Mouse (Mus musculus) macrophage (primary cell): ENCODE results near the gene Ifnl2. TPM values are rescaled to one million over a fixed set of nuclear protein-coding genes. Genes with fewer than 3 reads are reported as not detected.

Experiments used
- H3K27ac ChIP-seq: fragments of 350-480 bp; formaldehyde crosslinking; 2 replicates; pipeline ENCODE4 v1.9.0; 2021
- H3K36me3 ChIP-seq: fragments of 350-480 bp; formaldehyde crosslinking; 2 replicates; pipeline ENCODE4 v1.9.0; 2021; ENCODE audit errors: inconsistent target
- H3K4me3 ChIP-seq: fragments of 350-480 bp; formaldehyde crosslinking; 2 replicates; pipeline ENCODE4 v1.9.0; 2021; ENCODE audit errors: inconsistent target
- H3K79me2 ChIP-seq: fragments of 350-480 bp; formaldehyde crosslinking; 2 replicates; pipeline ENCODE4 v1.9.0; 2021; ENCODE audit errors: inconsistent target
- WGBS: methylation state at CpG from one replicate; pipeline ENCODE4 v1.1.7; 2026; ENCODE audit warnings: inconsistent platforms; ENCODE audit not compliant: missing documents; 5-methylcytosine and 5-hydroxymethylcytosine counted together
- polyA plus RNA-seq: library from polyadenylated mRNA; stranded (reverse); fragments of 250-400 nt; gene quantifications from 3 replicates; pipeline ENCODE4 v1.2.4, GENCODE M21; 2018; ENCODE audit warnings: inconsistent platforms

Gene Ifnl2
- polyA plus RNA-seq, 1 experiment from 2014 or later: not detected

- H3K27ac ChIP-seq: no peak overlapping the region
- WGBS: 98% methylated on average over 6 of the region's 6 CpGs
These were observed 34.1 kb downstream of the Ifnl2 start for GRCm38 (mm10) chr7:28476191-28476590.

GRCm38 (mm10) chr7:28467213-28467751 lies 43.0 kb downstream of the Ifnl2 start:
- Histone ChIP-seq H3K79me2 (no peaks in the 10 kb centered on the region), H3K36me3 (no peaks in the 10 kb centered on the region), H3K27ac (no peak overlapping the region), H3K4me3 (no peak overlapping the region)
- WGBS: 22% methylated on average over 41 of the region's 63 CpGs

More at GRCm38 (mm10) chr7:28476191-28476590, 34.1 kb downstream of the Ifnl2 start:
- no peaks in the 10 kb centered on the region for H3K79me2 ChIP-seq
- no peaks in the 10 kb centered on the region for H3K36me3 ChIP-seq
- H3K4me3 ChIP-seq: no peak overlapping the region

GRCm38 (mm10) chr7:28466721-28467212 lies 43.5 kb downstream of the Ifnl2 start:
- Histone ChIP-seq H3K27ac (no peak overlapping the region), H3K4me3 (no peak overlapping the region)
- 86% methylated on average over 32 of the region's 40 CpGs for WGBS

GRCm38 (mm10) chr7:28464416-28465212 lies 45.6 kb downstream of the Ifnl2 start:
- no peak overlapping the region for H3K27ac ChIP-seq
- H3K4me3 ChIP-seq: no peak overlapping the region
- WGBS: 63% methylated on average over 10 of the region's 10 CpGs
- H3K79me2 ChIP-seq: no peaks in the 10 kb centered on the region
- no peaks in the 10 kb centered on the region for H3K36me3 ChIP-seq

More at GRCm38 (mm10) chr7:28466721-28467212, 43.5 kb downstream of the Ifnl2 start:
- H3K79me2 ChIP-seq: no peaks in the 10 kb centered on the region
- H3K36me3 ChIP-seq: no peaks in the 10 kb centered on the region

- 77% methylated on average over 2 of the region's 2 CpGs for WGBS
- Histone ChIP-seq H3K27ac (no peak overlapping the region), H3K79me2 (no peaks in the 10 kb centered on the region), H3K4me3 (no peak overlapping the region), H3K36me3 (no peaks in the 10 kb centered on the region)
These were observed 47.5 kb downstream of the Ifnl2 start for GRCm38 (mm10) chr7:28462769-28463168.

GRCm38 (mm10) chr7:28460361-28460760 lies 49.9 kb downstream of the Ifnl2 start:
- WGBS: 100% methylated on average over 3 of the region's 5 CpGs
- H3K36me3 ChIP-seq: no peaks in the 10 kb centered on the region
- no peak overlapping the region for H3K4me3 ChIP-seq
- no peak overlapping the region for H3K27ac ChIP-seq
- no peaks in the 10 kb centered on the region for H3K79me2 ChIP-seq

Other genes starting within 250 kb of the Ifnl2 start
- gene Eid2, start 242.6 kb downstream of the Ifnl2 start, polyA plus RNA-seq: 2.4 to 4.6 TPM (median 3.7 TPM) in 3 replicates
- 3.2 to 4.7 TPM (median 4.1 TPM) in 3 replicates for gene Eid2b, start 232.7 kb downstream of the Ifnl2 start, polyA plus RNA-seq
- gene Selenov, start 219.3 kb downstream of the Ifnl2 start, polyA plus RNA-seq: not detected in 3 replicates
- not detected in 3 replicates for gene Dll3, start 208.2 kb downstream of the Ifnl2 start, polyA plus RNA-seq
- 15.4 to 48.5 TPM (median 20.8 TPM) in 3 replicates for gene Timm50, start 198.4 kb downstream of the Ifnl2 start, polyA plus RNA-seq
- gene Supt5, start 171.7 kb downstream of the Ifnl2 start, polyA plus RNA-seq: 73.4 to 112 TPM (median 77.6 TPM) in 3 replicates
- gene Rps16, start 159.8 kb downstream of the Ifnl2 start, polyA plus RNA-seq: 335 to 822 TPM (median 800 TPM) in 3 replicates
- gene Plekhg2, start 137.9 kb downstream of the Ifnl2 start, polyA plus RNA-seq: 3.6 to 7.0 TPM (median 5.4 TPM) in 3 replicates
- gene Zfp36, start 130.2 kb downstream of the Ifnl2 start, polyA plus RNA-seq: 67.8 to 98.8 TPM (median 74.9 TPM) in 3 replicates
- 13.6 to 20.0 TPM (median 16.3 TPM) in 3 replicates for gene Med29, start 117.7 kb downstream of the Ifnl2 start, polyA plus RNA-seq
- gene Paf1, start 117.5 kb downstream of the Ifnl2 start, polyA plus RNA-seq: 72.5 to 257 TPM (median 75.2 TPM) in 3 replicates
- gene Gmfg, start 73.0 kb downstream of the Ifnl2 start, polyA plus RNA-seq: 66.4 to 177 TPM (median 158 TPM) in 3 replicates
- 0.24 to 1.4 TPM (median 0.89 TPM) in 3 replicates for gene Lrfn1, start 58.5 kb downstream of the Ifnl2 start, polyA plus RNA-seq
- gene Ifnl3, start 12.4 kb upstream of the Ifnl2 start, polyA plus RNA-seq: not detected in 3 replicates
- not detected in 3 replicates for gene Sycn, start 30.4 kb upstream of the Ifnl2 start, polyA plus RNA-seq
- not detected in 3 replicates for gene Nccrp1, start 36.8 kb upstream of the Ifnl2 start, polyA plus RNA-seq
- 24.6 to 26.8 TPM (median 25.5 TPM) in 3 replicates for gene Samd4b, start 87.7 kb upstream of the Ifnl2 start, polyA plus RNA-seq
- 7.4 to 9.1 TPM (median 7.5 TPM) in 3 replicates for gene Pak4, start 87.7 kb upstream of the Ifnl2 start, polyA plus RNA-seq
- gene Acp7, start 120.9 kb upstream of the Ifnl2 start, polyA plus RNA-seq: not detected in 3 replicates
- gene Fbxo27, start 182.4 kb upstream of the Ifnl2 start, polyA plus RNA-seq: not detected in 3 replicates
- 0.09 TPM in 1 of 3 replicates, not detected in the others for gene Fbxo17, start 206.3 kb upstream of the Ifnl2 start, polyA plus RNA-seq
- gene Mrps12, start 231.4 kb upstream of the Ifnl2 start, polyA plus RNA-seq: 30.6 to 48.9 TPM (median 42.1 TPM) in 3 replicates
- gene Sars2, start 231.5 kb upstream of the Ifnl2 start, polyA plus RNA-seq: 4.6 to 7.1 TPM (median 5.6 TPM) in 3 replicates
- not detected in 3 replicates for gene Ccer2, start 245.7 kb upstream of the Ifnl2 start, polyA plus RNA-seq